Mouse (Mus musculus): ENCODE measurements around the gene Myef2.

GRCm38 (mm10) chr2:125152388-125152787 is 28.9 kb upstream of the Myef2 start, which contains the start of gene Slc12a1:
- no peak for TF ChIP-seq MAFK (IDR thresholded peaks at IDR 0.05; ENCODE audit: insufficient read depth, low read depth, low read length)
- no peak for TF ChIP-seq ZC3H11A (IDR thresholded peaks at IDR 0.05; ENCODE audit: borderline replicate concordance, low read depth, low read length)
